ENCODE assay signal across 21 mouse cellular contexts in the genomic region with DNA sequence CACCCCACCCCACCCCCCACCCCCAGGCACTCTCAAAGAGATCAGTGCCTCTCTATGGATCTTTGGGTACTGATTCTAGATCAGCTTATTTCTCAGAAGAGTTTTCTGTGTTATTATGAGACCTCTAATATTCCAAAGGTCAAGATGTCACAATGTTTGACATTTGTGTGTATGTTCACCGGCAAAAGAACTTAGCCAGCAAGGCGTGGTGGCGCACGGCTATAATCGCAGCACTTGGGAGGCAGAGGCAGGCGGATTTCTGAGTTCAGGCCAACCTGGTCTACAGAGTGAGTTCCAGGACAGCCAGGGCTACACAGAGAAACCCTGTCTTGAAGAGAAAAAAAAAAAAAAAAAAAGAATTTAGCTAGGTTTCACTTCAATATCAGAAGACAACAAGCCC.
"Had no signal": no experiment of that assay in that cellular context is flagged by ENCODE, and none has a peak within 500 bp of the region (broad histone marks: within the 10 kb centered on the region; RNA-seq: fewer than 3 reads in every experiment).

No protein-coding gene starts in this region.

- ATAC-seq: intestine, embryonic 16.5 days; lung, postnatal 0 days had no signal

- DNase-seq: kidney, adult 18-20 months; kidney, adult 9 months; kidney, postnatal 14 days; kidney, postnatal 4 days; lung, embryonic 14.5 days; midbrain, embryonic 14.5 days; right cerebral cortex, adult 18-20 months; right cerebral cortex, postnatal 14 days; right cerebral cortex, postnatal 4 days; thymus, adult 18-20 months; thymus, postnatal 4 days had no signal

- H3K27ac ChIP-seq: limb, embryonic 10.5 days; limb, embryonic 13.5 days; liver, embryonic 14.5 days; neural tube, embryonic 12.5 days; neural tube, embryonic 15.5 days; stomach, postnatal 0 days had no signal

- H3K9me3 ChIP-seq: limb, embryonic 10.5 days; limb, embryonic 13.5 days; megakaryocyte, embryonic 14.5 days; neural tube, embryonic 12.5 days; neural tube, embryonic 15.5 days had no signal

- H3K27me3 ChIP-seq: limb, embryonic 13.5 days; megakaryocyte, embryonic 14.5 days; neural tube, embryonic 12.5 days; neural tube, embryonic 15.5 days had no signal

- H3K4me2 ChIP-seq: midbrain, embryonic 11.5 days had no signal

- H3K4me3 ChIP-seq: neural tube, embryonic 12.5 days had no signal

- H3K9ac ChIP-seq: neural tube, embryonic 12.5 days; neural tube, embryonic 15.5 days had no signal
